Comparison of ENCODE assay signal across 8 mouse cellular contexts in genomic region chr6:136661706-136662016, GRCm38 (mm10). TPM values are rescaled to one million over a fixed set of nuclear protein-coding genes. Genes with fewer than 3 reads are reported as not detected.
DNase-seq lines count a peak whose midpoint lies in the region; ATAC-seq and TF ChIP-seq lines count a peak whose summit lies in the region.

TSS of gene Plbd1 (minus strand) at chr6:136661928.

- ATAC-seq in hindbrain, embryonic 16.5 days, result no peak
- ATAC-seq in liver, embryonic 14.5 days (ENCODE audit: insufficient read depth), result no peak

- TF ChIP-seq EP300 in liver, embryonic 14.5 days (IDR thresholded peaks at IDR 0.05; ENCODE audit: low read depth), result no peak

- H3K36me3 ChIP-seq in hindbrain, embryonic 16.5 days (ENCODE audit: control insufficient read depth, insufficient read depth, low read length), result no peaks in the 10 kb centered on the region
- no peaks in the 10 kb centered on the region for H3K36me3 ChIP-seq in liver, embryonic 14.5 days (replicated peaks; ENCODE audit: control insufficient read depth, insufficient read depth, low read depth)

- no peak within 1 kb of the TSS for H3K27ac ChIP-seq in bone marrow macrophage, adult 2 months (ENCODE audit: insufficient read depth, low read depth, low read length)
- H3K27ac ChIP-seq in hindbrain, embryonic 16.5 days (ENCODE audit: low read depth, low read length), result no peak within 1 kb of the TSS
- H3K27ac ChIP-seq in liver, embryonic 14.5 days, result no peak within 1 kb of the TSS

- peak within 1 kb of the TSS; percentile 50 for H3K4me2 ChIP-seq in hindbrain, embryonic 16.5 days (ENCODE audit: low read length)
- H3K4me2 ChIP-seq in liver, embryonic 14.5 days (ENCODE audit: low read depth), result peak within 1 kb of the TSS; percentile 49

- H3K4me1 ChIP-seq in bone marrow macrophage, adult 2 months (ENCODE audit: control insufficient read depth, insufficient read depth, low read length), result peaks cover 4% of the 10 kb centered on the region
- peaks cover 5% of the 10 kb centered on the region for H3K4me1 ChIP-seq in hindbrain, embryonic 16.5 days (ENCODE audit: control insufficient read depth, insufficient read depth, low read depth, low read length)
- no peaks in the 10 kb centered on the region for H3K4me1 ChIP-seq in liver, embryonic 14.5 days (replicated peaks; ENCODE audit: control insufficient read depth in 2 of 2, insufficient read depth in 2 of 2, low read length in 1 of 2)

- intact Hi-C loops in gastrocnemius, postnatal 14 days (cut with DNase I; ENCODE audit: low total_unique reads), result no loop called here

- H3K9me3 ChIP-seq in hindbrain, embryonic 16.5 days (ENCODE audit: control insufficient read depth, low read length), result no peaks in the 10 kb centered on the region
- no peaks in the 10 kb centered on the region for H3K9me3 ChIP-seq in liver, embryonic 14.5 days (ENCODE audit: control insufficient read depth, low read length)

- H3K27me3 ChIP-seq in hindbrain, embryonic 16.5 days (replicated peaks; ENCODE audit: control insufficient read depth, insufficient read depth, low read length), result peaks cover 15% of the 10 kb centered on the region
- peaks cover 17% of the 10 kb centered on the region for H3K27me3 ChIP-seq in liver, embryonic 14.5 days (ENCODE audit: control insufficient read depth, insufficient read depth, low read length)

- DNase-seq in B cell, adult 2 months, result peak; percentile 59 to 60
- peak; percentile 86 for DNase-seq in gastrocnemius, postnatal 14 days
- no peak for DNase-seq in liver, embryonic 14.5 days (ENCODE audit: low read depth in 3 of 3, low spot score in 3 of 3)
- peak; percentile 46 for DNase-seq in neural tube, embryonic 10.5 days (ENCODE audit: extremely low spot score, low spot score)
- no peak for DNase-seq in left cerebral cortex, adult 9 months (ENCODE audit: low spot score in 2 of 2)
- no peak for DNase-seq in layer of hippocampus, adult 8-10 months (ENCODE audit: low spot score in 2 of 2)

- peak within 1 kb of the TSS; percentile 17; the same call in 1 of the 2 replicates for H3K9ac ChIP-seq in hindbrain, embryonic 16.5 days (ENCODE audit: low read depth, low read length)
- no peak within 1 kb of the TSS for H3K9ac ChIP-seq in liver, embryonic 14.5 days (replicated peaks)

- peak within 1 kb of the TSS; percentile 12; the same call in 1 of the 2 replicates for H3K4me3 ChIP-seq in bone marrow macrophage, adult 2 months (ENCODE audit: insufficient read depth, low read length)
- H3K4me3 ChIP-seq in hindbrain, embryonic 16.5 days (ENCODE audit: low read length), result peak within 1 kb of the TSS; percentile 26
- peak within 1 kb of the TSS in 1 of 2 experiments; percentile 32; a peak in 2 of 4 replicates for H3K4me3 ChIP-seq in liver, embryonic 14.5 days (ENCODE audit: insufficient read depth in 1 of 2, low read depth in 2 of 2, low read length in 2 of 2)

- TF ChIP-seq POLR2A in bone marrow macrophage, adult 2 months (IDR thresholded peaks at IDR 0.05; ENCODE audit: borderline replicate concordance, low read depth, low read length), result no peak

- 2% methylated on average over 19 of the region's 19 CpGs for WGBS in hindbrain, embryonic 16.5 days
- WGBS in liver, embryonic 14.5 days (ENCODE audit: insufficient replicate concordance), result under 1% methylated on average over 19 of the region's 19 CpGs

- TF ChIP-seq CTCF in bone marrow macrophage, adult 2 months (IDR thresholded peaks at IDR 0.05; ENCODE audit: low read depth, low read length), result no peak
- no peak for TF ChIP-seq CTCF in liver, embryonic 14.5 days (IDR thresholded peaks at IDR 0.05; ENCODE audit: low read depth)

RNA-seq across cellular contexts. Expression of gene Plbd1, which starts in this region (rescaled TPM):
- polyA plus RNA-seq in bone marrow macrophage, adult 2 months (2012; ENCODE audit: insufficient read depth, insufficient read length, missing spikeins), result 28.1 and 31.0 TPM in 2 replicates
- total RNA-seq in gastrocnemius, postnatal 14 days (2021), result 10 to 100 TPM; 12.2 to 14.9 TPM
- 1.9 and 2.0 TPM in 2 replicates for polyA plus RNA-seq in hindbrain, embryonic 16.5 days (2015; fragmentation: Nextera tagmentation; extraction: Ambion mirVana)
- 2.5 and 3.9 TPM in 2 replicates for polyA plus RNA-seq in liver, embryonic 14.5 days (2012; rRNA removed)
- 5.9 and 7.6 TPM in 2 replicates for polyA plus RNA-seq in liver, embryonic 14.5 days (2014; fragmentation: Nextera tagmentation; extraction: Ambion mirVana)
- under 1 TPM in 1 of 4 experiments, not detected in 3; 0.27 TPM for total RNA-seq in layer of hippocampus, adult 8-10 months (2022)

Comparison
In these comparisons a context has a peak if more than half of its experiments do, and no peak if none do; other contexts are left out.
1. RNA of gene Plbd1 (total RNA-seq): 12.2 to 14.9 TPM in gastrocnemius, postnatal 14 days; 0.27 TPM in layer of hippocampus, adult 8-10 months; every median in the first group is over 10 times any median in the second.
2. DNase-seq: peak in B cell, adult 2 months (2 of 2), gastrocnemius, postnatal 14 days (single experiment) and neural tube, embryonic 10.5 days (single experiment); none in liver, embryonic 14.5 days (0 of 3), left cerebral cortex, adult 9 months (0 of 2) and layer of hippocampus, adult 8-10 months (0 of 2).